Mouse (Mus musculus) G1E (cell line): ENCODE results near the gene Gpc6.

Source experiments
- CTCF ChIP-seq: IDR thresholded peaks from 2 replicates; pipeline ENCODE4 v1.5.1; 2012; ENCODE audit warnings: low read depth, low read length, inconsistent platforms, mixed read lengths
- GATA1 ChIP-seq: IDR thresholded peaks from 2 replicates; pipeline ENCODE4 v1.6.1; 2012; ENCODE audit warnings: borderline replicate concordance, low read length, inconsistent platforms, mixed read lengths
- POLR2AphosphoS5 ChIP-seq: IDR thresholded peaks from 2 replicates; pipeline ENCODE4 v1.6.1; 2012; ENCODE audit warnings: low read depth, low read length, inconsistent platforms; ENCODE audit not compliant: insufficient replicate concordance
- TAL1 ChIP-seq: conservative IDR thresholded peaks from 2 replicates; pipeline ENCODE4 v1.6.1; 2012; ENCODE audit warnings: low read depth, low read length, inconsistent platforms, mixed read lengths

DNA sequence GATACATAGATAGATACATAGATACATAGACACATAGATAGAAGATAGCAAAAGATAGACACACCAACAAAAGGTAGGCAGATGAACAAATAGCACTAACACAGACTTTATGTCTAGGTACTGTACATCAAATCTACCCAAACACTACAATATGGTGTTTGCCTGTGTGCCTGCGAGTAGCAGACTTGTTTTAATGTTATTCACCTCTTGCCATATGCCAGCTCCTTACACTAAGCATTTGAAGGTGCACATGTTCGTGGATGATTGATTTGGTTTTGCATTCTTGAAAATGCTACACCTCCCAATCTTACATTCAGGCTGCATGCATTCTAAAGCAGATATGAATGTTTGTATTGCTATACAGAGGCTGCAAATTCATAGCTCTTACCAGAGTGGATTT lies 680.6 kb downstream of the Gpc6 start:
- TF ChIP-seq CTCF (no peak), GATA1 (no peak), TAL1 (no peak), POLR2AphosphoS5 (no peak)
